Comparison of ENCODE assay signal across 9 mouse cellular contexts in the genomic region with DNA sequence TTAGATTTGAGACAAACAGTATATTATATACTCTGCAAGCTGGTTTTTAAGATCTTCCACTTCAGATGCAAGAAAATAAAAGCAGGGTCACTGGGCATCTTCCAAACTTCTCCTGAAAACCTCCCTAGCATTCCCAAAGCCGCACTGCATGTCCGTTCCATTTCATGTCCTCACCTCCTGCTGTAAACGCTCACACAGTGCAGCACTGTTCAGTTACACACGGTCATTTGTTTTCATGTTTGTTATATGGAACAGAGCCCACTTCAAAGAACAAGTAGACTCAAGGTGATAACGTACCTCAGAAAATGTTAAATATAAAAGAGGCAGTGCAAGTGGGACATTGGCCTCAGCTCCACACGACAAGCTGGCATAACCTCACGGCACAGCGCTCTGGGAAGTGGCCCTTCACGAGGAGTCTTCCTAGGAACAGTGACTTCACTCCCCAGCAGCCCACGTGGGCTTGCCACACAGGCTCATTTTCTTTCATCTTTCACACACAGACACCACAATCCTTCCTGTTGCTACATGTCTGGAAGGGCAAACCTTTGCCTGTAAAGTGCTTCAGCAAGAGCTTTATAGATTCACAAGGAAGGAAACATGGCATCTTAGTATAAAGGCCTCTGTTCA. TPM values are rescaled to one million over a fixed set of nuclear protein-coding genes. Genes with fewer than 3 reads are reported as not detected.
DNase-seq lines count a peak whose midpoint lies in the region; ATAC-seq and TF ChIP-seq lines count a peak whose summit lies in the region.
"Had no signal": no experiment of that assay in that cellular context is flagged by ENCODE, and none has a peak within 500 bp of the region (broad histone marks: within the 10 kb centered on the region; RNA-seq: fewer than 3 reads in every experiment).

No protein-coding gene starts in this region.

- WGBS in hindbrain, postnatal 0 days: 34% methylated on average over 10 of the region's 10 CpGs
- 63% methylated on average over 10 of the region's 10 CpGs for WGBS in hindbrain, embryonic 13.5 days

- no peak for DNase-seq in cerebellum, adult 11 months
- peak; percentile 34 for DNase-seq in hindbrain, postnatal 0 days (ENCODE audit: low spot score)
- peak; percentile 46 for DNase-seq in brain, adult 2 months (ENCODE audit: low read depth, low spot score)
- no peak for DNase-seq in MN1 (ENCODE audit: low spot score)
- no peak for DNase-seq in cerebellum, postnatal 4 days (ENCODE audit: low spot score in 2 of 2)

- TF ChIP-seq CTCF in hindbrain, postnatal 0 days (IDR thresholded peaks at IDR 0.05; ENCODE audit: low read depth): no peak

- H3K4me2 ChIP-seq in hindbrain, postnatal 0 days (ENCODE audit: low read depth, low read length): no peak overlapping the region
- no peak overlapping the region for H3K4me2 ChIP-seq in hindbrain, embryonic 13.5 days

- no peaks in the 10 kb centered on the region for H3K9me3 ChIP-seq in hindbrain, postnatal 0 days (ENCODE audit: low read length)
- H3K9me3 ChIP-seq in hindbrain, embryonic 13.5 days: no peaks in the 10 kb centered on the region
- H3K9me3 ChIP-seq: heart, embryonic 10.5 days had no signal

- no peak overlapping the region for H3K9ac ChIP-seq in hindbrain, postnatal 0 days (replicated peaks; ENCODE audit: low read length)
- H3K9ac ChIP-seq in hindbrain, embryonic 13.5 days: no peak overlapping the region

- 0 out of 2 replicates have a peak, but pooled peaks have one; percentile 40 for ATAC-seq in cerebellum, adult (ENCODE audit: insufficient number of reproducible peaks, low FRiP score, low TSS enrichment)
- ATAC-seq in hindbrain, postnatal 0 days: 0 out of 2 replicates have a peak, but pooled peaks have one; percentile 61
- no peak for ATAC-seq in hindbrain, embryonic 13.5 days (ENCODE audit: low FRiP score)
- ATAC-seq in megakaryocyte, adult 5-6 weeks (ENCODE audit: poor library complexity, severe bottlenecking): peak; percentile 78

- no peak overlapping the region for H3K27ac ChIP-seq in hindbrain, postnatal 0 days
- no peak overlapping the region for H3K27ac ChIP-seq in hindbrain, embryonic 13.5 days
- H3K27ac ChIP-seq: heart, embryonic 10.5 days had no signal

- no peak overlapping the region for H3K4me3 ChIP-seq in hindbrain, postnatal 0 days (ENCODE audit: low read length)
- no peak overlapping the region for H3K4me3 ChIP-seq in hindbrain, embryonic 13.5 days
- H3K4me3 ChIP-seq: heart, embryonic 10.5 days had no signal

- no peaks in the 10 kb centered on the region for H3K27me3 ChIP-seq in hindbrain, postnatal 0 days (ENCODE audit: insufficient read depth, low read length)
- H3K27me3 ChIP-seq in hindbrain, embryonic 13.5 days: no peaks in the 10 kb centered on the region

- H3K4me1 ChIP-seq in hindbrain, postnatal 0 days (ENCODE audit: insufficient read depth, low read length): peaks cover 6% of the 10 kb centered on the region; the same call in 1 of the 2 replicates
- H3K4me1 ChIP-seq in hindbrain, embryonic 13.5 days (replicated peaks): peaks cover 12% of the 10 kb centered on the region; the same call in 1 of the 2 replicates

- peaks cover 5% of the 10 kb centered on the region; the same call in 1 of the 2 replicates for H3K36me3 ChIP-seq in hindbrain, postnatal 0 days (ENCODE audit: insufficient read depth, low read length)
- peaks cover 7% of the 10 kb centered on the region for H3K36me3 ChIP-seq in hindbrain, embryonic 13.5 days

RNA-seq across cellular contexts. Expression of gene Fam20b, which starts 8.3 kb away (rescaled TPM):
- 53.7 TPM in 2 replicates for total RNA-seq in hindbrain, postnatal 0 days (2014; rRNA removed)
- 27.7 and 29.6 TPM in 2 replicates for polyA plus RNA-seq in hindbrain, postnatal 0 days (2015; fragmentation: Nextera tagmentation; extraction: Ambion mirVana)
- 27.0 and 27.9 TPM in 2 replicates for polyA plus RNA-seq in hindbrain, embryonic 13.5 days (2015; fragmentation: Nextera tagmentation; extraction: Ambion mirVana)
- total RNA-seq in megakaryocyte, adult 5-6 weeks (2015): 14.7 and 15.7 TPM in 2 replicates
- 37.9 and 41.6 TPM in 2 replicates for total RNA-seq in megakaryocyte, adult 5-6 weeks (2017)

RNA-seq across cellular contexts. Expression of gene Tor3a, which starts 36.4 kb away (rescaled TPM):
- total RNA-seq in hindbrain, postnatal 0 days (2014; rRNA removed): 2.4 and 5.6 TPM in 2 replicates
- 3.0 and 4.3 TPM in 2 replicates for polyA plus RNA-seq in hindbrain, postnatal 0 days (2015; fragmentation: Nextera tagmentation; extraction: Ambion mirVana)
- 3.2 and 5.9 TPM in 2 replicates for polyA plus RNA-seq in hindbrain, embryonic 13.5 days (2015; fragmentation: Nextera tagmentation; extraction: Ambion mirVana)
- 18.4 and 25.5 TPM in 2 replicates for total RNA-seq in megakaryocyte, adult 5-6 weeks (2015)
- 27.2 and 39.1 TPM in 2 replicates for total RNA-seq in megakaryocyte, adult 5-6 weeks (2017)

Comparison
In these comparisons a context has a peak if more than half of its experiments do, and no peak if none do; other contexts are left out.
1. DNase-seq: peak in hindbrain, postnatal 0 days (single experiment) and brain, adult 2 months (single experiment); none in cerebellum, adult 11 months (single experiment), MN1 (single experiment) and cerebellum, postnatal 4 days (0 of 2).